Mouse (Mus musculus): Measurements from ENCODE around the gene Camk2d. TPM values are rescaled to one million over a fixed set of nuclear protein-coding genes. Genes with fewer than 3 reads are reported as not detected.

Camk2d gene
- polyA plus RNA-seq, 1 experiment from 2014 or later, result 20.6 TPM

DNA sequence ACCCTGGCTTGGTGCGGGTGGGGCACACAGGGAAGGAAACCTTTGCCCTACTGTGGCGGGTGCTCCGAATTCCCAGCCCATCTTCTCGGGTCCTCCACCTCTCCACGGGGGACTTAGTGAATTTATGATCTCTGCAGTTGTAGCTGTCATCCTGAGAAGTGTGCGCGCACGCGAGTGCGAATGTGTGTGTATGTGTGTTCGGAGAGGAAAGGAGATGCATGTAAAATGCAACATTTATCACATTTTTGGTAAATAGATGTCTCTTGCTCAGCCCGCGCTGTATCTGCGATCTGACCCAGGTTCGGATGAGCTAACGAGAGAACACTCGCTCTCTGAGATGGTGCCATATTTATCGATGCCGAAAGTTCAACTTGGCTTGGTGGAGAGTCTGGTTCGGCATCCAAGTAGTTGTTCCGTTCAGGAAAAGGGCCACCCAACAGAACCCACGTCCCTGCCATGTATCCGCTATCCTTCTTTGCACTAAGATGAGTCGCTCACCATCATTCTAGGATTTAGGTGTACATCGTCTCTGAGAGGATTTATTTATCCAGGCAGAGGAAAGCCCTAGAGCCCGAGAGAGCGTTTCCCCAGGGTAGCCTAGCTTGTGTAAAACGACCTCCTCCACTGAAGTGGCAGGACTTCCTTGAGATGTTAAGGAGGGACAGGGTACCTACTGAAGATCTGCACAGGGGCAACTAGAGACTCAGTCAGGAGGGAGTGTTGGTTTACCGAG lies 1.7 kb downstream of the Camk2d start:
- Histone ChIP-seq H3K27ac (peak overlapping the region; percentile 98; the same call in 1 of the 2 replicates), H3K36me3 (peaks cover 3% of the 10 kb centered on the region; the same call in 1 of the 2 replicates), H3K9ac (peak overlapping the region; percentile 89), H3K27me3 (no peaks in the 10 kb centered on the region), H3K4me3 (peak overlapping the region; percentile 88), H3K4me1 (peaks cover 2% of the 10 kb centered on the region; the same call in 1 of the 2 replicates), H3K9me3 (peaks cover 4% of the 10 kb centered on the region; the same call in 1 of the 2 replicates), H3K4me2 (peak overlapping the region; percentile 89)
- no peak for ATAC-seq (ENCODE audit: insufficient number of reproducible peaks, insufficient read depth, low FRiP score, low TSS enrichment, low read depth)
- under 1% methylated on average over 29 of the region's 29 CpGs for WGBS

DNA sequence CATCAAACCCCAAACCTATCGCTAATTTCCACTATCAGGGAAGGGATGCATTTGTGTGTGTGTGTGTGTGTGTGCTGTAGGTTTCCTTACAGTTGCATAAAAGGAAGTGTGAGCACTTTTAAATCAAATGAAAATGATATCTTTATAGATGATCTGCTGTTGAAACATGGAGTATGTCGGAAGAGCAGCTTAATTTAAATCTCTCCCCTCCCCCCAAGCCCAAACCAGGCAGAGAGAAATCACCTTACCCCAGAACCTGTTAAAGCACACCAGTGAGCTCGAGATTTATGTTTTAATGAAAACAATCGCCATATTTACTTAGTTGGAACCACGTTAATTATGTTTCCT lies 2.2 kb downstream of the Camk2d start:
- peak overlapping the region; percentile 89 for H3K4me2 ChIP-seq
- peak overlapping the region; percentile 88 for H3K4me3 ChIP-seq
- WGBS, result 2% methylated on average over 5 of the region's 5 CpGs
- H3K9ac ChIP-seq, result peak overlapping the region; percentile 89
- H3K27me3 ChIP-seq, result no peaks in the 10 kb centered on the region
- peaks cover 4% of the 10 kb centered on the region; the same call in 1 of the 2 replicates for H3K9me3 ChIP-seq
- H3K27ac ChIP-seq, result no peak overlapping the region
- no peak for ATAC-seq (ENCODE audit: insufficient number of reproducible peaks, insufficient read depth, low FRiP score, low TSS enrichment, low read depth)
- H3K36me3 ChIP-seq, result peaks cover 3% of the 10 kb centered on the region; the same call in 1 of the 2 replicates
- peaks cover 2% of the 10 kb centered on the region; the same call in 1 of the 2 replicates for H3K4me1 ChIP-seq

DNA sequence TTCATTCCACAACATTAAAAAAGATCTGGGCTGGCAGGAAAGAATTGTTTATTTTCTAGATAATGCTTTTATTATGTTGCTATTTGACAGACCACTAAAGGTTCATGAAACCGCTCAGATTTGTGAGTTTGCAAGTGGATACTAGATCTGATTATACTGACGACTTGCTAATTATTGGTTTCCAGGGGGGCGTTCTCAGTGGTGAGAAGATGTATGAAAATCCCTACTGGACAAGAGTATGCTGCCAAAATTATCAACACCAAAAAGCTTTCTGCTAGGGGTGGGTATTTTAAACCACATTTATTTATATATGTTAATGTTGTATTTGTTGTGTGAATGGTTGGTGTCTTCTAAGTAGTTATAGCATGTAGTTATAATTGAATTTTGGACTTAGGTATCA lies 2.8 kb downstream of the Camk2d start:
- peaks cover 3% of the 10 kb centered on the region; the same call in 1 of the 2 replicates for H3K36me3 ChIP-seq
- H3K4me2 ChIP-seq, result peak overlapping the region; percentile 89
- peaks cover 2% of the 10 kb centered on the region; the same call in 1 of the 2 replicates for H3K4me1 ChIP-seq
- no peak for ATAC-seq (ENCODE audit: insufficient number of reproducible peaks, insufficient read depth, low FRiP score, low TSS enrichment, low read depth)
- no peak overlapping the region for H3K27ac ChIP-seq
- WGBS, result 45% methylated on average over 3 of the region's 3 CpGs
- peaks cover 4% of the 10 kb centered on the region; the same call in 1 of the 2 replicates for H3K9me3 ChIP-seq
- H3K27me3 ChIP-seq, result no peaks in the 10 kb centered on the region
- H3K4me3 ChIP-seq, result peak overlapping the region; percentile 88
- H3K9ac ChIP-seq, result no peak overlapping the region

GRCm38 (mm10) chr3:126599335-126599734 lies 3.2 kb downstream of the Camk2d start:
- H3K4me3 ChIP-seq, result no peak overlapping the region
- 63% methylated on average over 2 of the region's 2 CpGs for WGBS
- ATAC-seq (ENCODE audit: insufficient number of reproducible peaks, insufficient read depth, low FRiP score, low TSS enrichment, low read depth), result no peak

DNA sequence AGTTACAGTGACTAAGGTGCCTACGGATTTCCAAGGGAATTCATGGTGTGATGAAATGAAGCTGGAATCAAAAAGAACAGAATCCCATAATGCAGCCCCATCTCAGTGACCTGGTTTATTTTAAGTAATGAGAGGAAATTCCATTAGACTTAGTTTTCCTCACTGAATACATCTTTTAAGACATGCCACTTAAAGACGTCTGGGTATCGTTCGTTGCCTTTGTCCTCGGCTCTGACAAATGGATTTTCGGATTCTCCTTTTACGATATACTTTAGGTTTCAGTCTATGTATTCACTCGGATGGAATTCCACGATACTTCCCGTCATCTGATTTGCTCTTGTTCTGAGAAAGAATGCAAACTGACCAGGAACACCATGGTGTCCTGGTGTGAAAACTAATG lies 3.8 kb downstream of the Camk2d start:
- Histone ChIP-seq H3K27me3 (no peaks in the 10 kb centered on the region), H3K4me2 (no peak overlapping the region), H3K4me1 (peaks cover 2% of the 10 kb centered on the region; the same call in 1 of the 2 replicates), H3K9me3 (peaks cover 4% of the 10 kb centered on the region; the same call in 1 of the 2 replicates), H3K36me3 (peaks cover 3% of the 10 kb centered on the region; the same call in 1 of the 2 replicates), H3K9ac (no peak overlapping the region), H3K27ac (no peak overlapping the region), H3K4me3 (no peak overlapping the region)
- ATAC-seq (ENCODE audit: insufficient number of reproducible peaks, insufficient read depth, low FRiP score, low TSS enrichment, low read depth), result no peak
- 44% methylated on average over 10 of the region's 10 CpGs for WGBS

More at GRCm38 (mm10) chr3:126599335-126599734, 3.2 kb downstream of the Camk2d start:
- peaks cover 4% of the 10 kb centered on the region; the same call in 1 of the 2 replicates for H3K9me3 ChIP-seq
- no peak overlapping the region for H3K27ac ChIP-seq
- no peaks in the 10 kb centered on the region for H3K27me3 ChIP-seq
- H3K36me3 ChIP-seq, result peaks cover 3% of the 10 kb centered on the region; the same call in 1 of the 2 replicates
- H3K4me2 ChIP-seq, result no peak overlapping the region; the same call in 1 of the 2 replicates
- H3K9ac ChIP-seq, result no peak overlapping the region
- peaks cover 2% of the 10 kb centered on the region; the same call in 1 of the 2 replicates for H3K4me1 ChIP-seq

GRCm38 (mm10) chr3:126602772-126603171 lies 6.7 kb downstream of the Camk2d start:
- H3K9me3 ChIP-seq, result peaks cover 4% of the 10 kb centered on the region; the same call in 1 of the 2 replicates
- ATAC-seq (ENCODE audit: insufficient number of reproducible peaks, insufficient read depth, low FRiP score, low TSS enrichment, low read depth), result no peak
- no peaks in the 10 kb centered on the region for H3K27me3 ChIP-seq
- H3K27ac ChIP-seq, result no peak overlapping the region
- H3K36me3 ChIP-seq, result peaks cover 3% of the 10 kb centered on the region; the same call in 1 of the 2 replicates
- no peak overlapping the region for H3K4me3 ChIP-seq
- no peak overlapping the region for H3K9ac ChIP-seq
- no peak overlapping the region for H3K4me2 ChIP-seq
- no peaks in the 10 kb centered on the region for H3K4me1 ChIP-seq
- WGBS, result 66% methylated on average over 11 of the region's 11 CpGs

DNA sequence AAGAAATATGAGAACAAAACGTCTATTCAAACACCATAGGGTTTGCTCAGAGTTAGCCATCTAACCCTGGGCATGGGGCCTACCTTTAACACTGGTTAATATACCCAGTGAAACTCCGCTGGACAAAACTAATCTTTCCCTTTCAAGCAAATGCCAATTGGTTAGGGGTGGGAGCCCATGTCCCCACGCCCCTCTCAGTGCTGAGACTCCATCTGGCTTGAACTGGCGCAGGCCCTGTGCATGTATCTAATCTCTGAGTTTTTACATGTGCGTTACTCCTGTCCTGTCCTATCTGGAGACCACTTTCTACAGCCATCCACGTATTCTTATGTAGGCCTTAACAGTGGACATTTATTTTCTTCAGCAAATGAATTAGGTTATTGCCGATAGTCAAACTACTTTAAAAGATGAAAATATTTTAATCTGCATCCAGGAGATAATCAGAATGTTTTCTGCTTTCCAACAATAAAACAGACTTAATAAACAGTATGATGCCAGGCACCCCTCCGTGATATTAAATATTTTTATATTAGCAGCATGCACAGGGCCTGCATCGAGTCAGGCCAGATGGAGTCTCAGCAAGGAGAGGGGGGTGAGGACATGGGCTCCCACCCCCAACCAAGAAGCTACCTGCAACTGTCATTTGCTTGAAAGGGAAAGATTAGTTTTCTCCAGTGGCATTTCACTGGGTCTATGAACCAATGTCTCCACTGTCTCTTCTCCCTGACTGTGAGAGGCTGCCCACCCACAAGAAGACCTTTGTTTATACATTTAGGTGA lies 8.7 kb downstream of the Camk2d start:
- Histone ChIP-seq H3K4me2 (no peak overlapping the region), H3K9ac (no peak overlapping the region), H3K9me3 (peaks cover 4% of the 10 kb centered on the region; the same call in 1 of the 2 replicates), H3K36me3 (peaks cover 3% of the 10 kb centered on the region; the same call in 1 of the 2 replicates), H3K27ac (no peak overlapping the region), H3K27me3 (no peaks in the 10 kb centered on the region), H3K4me3 (no peak overlapping the region), H3K4me1 (no peaks in the 10 kb centered on the region)
- 86% methylated on average over 9 of the region's 9 CpGs for WGBS
- no peak for ATAC-seq (ENCODE audit: insufficient number of reproducible peaks, insufficient read depth, low FRiP score, low TSS enrichment, low read depth)

DNA sequence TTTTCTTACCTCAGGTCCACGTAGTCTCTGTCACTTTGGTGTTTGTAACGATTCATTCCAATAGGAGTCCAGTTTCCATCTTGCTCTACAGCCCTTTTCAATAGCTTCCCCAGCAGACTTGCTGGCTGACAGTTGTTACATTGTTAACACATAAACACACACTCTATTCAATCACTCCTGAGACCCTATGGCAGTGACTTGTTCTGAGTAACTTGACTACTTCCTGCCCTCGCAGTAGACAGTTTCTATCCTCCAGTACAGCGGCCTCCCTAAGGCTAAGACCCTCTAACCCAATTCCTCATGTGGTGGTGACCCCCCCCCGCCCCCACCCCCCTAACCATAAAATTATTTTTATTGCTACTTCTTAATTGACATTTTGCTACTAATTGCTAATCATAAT lies 13.2 kb downstream of the Camk2d start:
- H3K27ac ChIP-seq, result no peak overlapping the region
- no peak overlapping the region for H3K9ac ChIP-seq
- WGBS, result 39% methylated on average over 5 of the region's 5 CpGs
- H3K4me1 ChIP-seq, result no peaks in the 10 kb centered on the region
- no peaks in the 10 kb centered on the region for H3K9me3 ChIP-seq
- H3K4me2 ChIP-seq, result no peak overlapping the region
- H3K4me3 ChIP-seq, result no peak overlapping the region
- ATAC-seq (ENCODE audit: insufficient number of reproducible peaks, insufficient read depth, low FRiP score, low TSS enrichment, low read depth), result no peak
- no peaks in the 10 kb centered on the region for H3K36me3 ChIP-seq
- no peaks in the 10 kb centered on the region for H3K27me3 ChIP-seq

- Histone ChIP-seq H3K4me2 (no peak overlapping the region), H3K27ac (no peak overlapping the region), H3K4me3 (no peak overlapping the region), H3K4me1 (no peaks in the 10 kb centered on the region), H3K9me3 (no peaks in the 10 kb centered on the region), H3K9ac (no peak overlapping the region), H3K27me3 (no peaks in the 10 kb centered on the region), H3K36me3 (no peaks in the 10 kb centered on the region)
- WGBS, result 74% methylated on average over 14 of the region's 14 CpGs
- no peak for ATAC-seq (ENCODE audit: insufficient number of reproducible peaks, insufficient read depth, low FRiP score, low TSS enrichment, low read depth)
Measured at GRCm38 (mm10) chr3:126609795-126610451, 13.8 kb downstream of the Camk2d start.

GRCm38 (mm10) chr3:126611624-126612023 lies 15.5 kb downstream of the Camk2d start:
- no peaks in the 10 kb centered on the region for H3K27me3 ChIP-seq
- ATAC-seq (ENCODE audit: insufficient number of reproducible peaks, insufficient read depth, low FRiP score, low TSS enrichment, low read depth), result no peak
- WGBS, result 47% methylated on average over 7 of the region's 7 CpGs

More at GRCm38 (mm10) chr3:126611624-126612023, 15.5 kb downstream of the Camk2d start:
- no peak overlapping the region for H3K9ac ChIP-seq
- no peak overlapping the region for H3K27ac ChIP-seq
- no peaks in the 10 kb centered on the region for H3K36me3 ChIP-seq
- H3K9me3 ChIP-seq, result no peaks in the 10 kb centered on the region
- H3K4me2 ChIP-seq, result no peak overlapping the region
- H3K4me1 ChIP-seq, result no peaks in the 10 kb centered on the region
- H3K4me3 ChIP-seq, result no peak overlapping the region

Data from embryonic facial prominence, embryonic 13.5 days (tissue).